Mouse (Mus musculus) urinary bladder, postnatal 4 days (tissue): ENCODE measurements around the gene Evi5.
A peak's percentile ranks its signal among the peaks of the same experiment; 100 is the strongest.
"Not testable (repeated sequence)": the region's sequence is repeated elsewhere in the genome, so short reads cannot be mapped to it uniquely, and the experiment has no call there.

Experiments
- DNase-seq, 2 experiments: peaks; one replicate each; pipeline ENCODE4 v3.0.0; 2021 to 2022; ENCODE audit warnings: low spot score in 2 of 2

The Evi5 gene

GRCm38 (mm10) chr5:107874561-107875260, at the start of gene Evi5:
TSS of gene Evi5 (minus strand) at chr5:107875107.
- no peak for DNase-seq

GRCm38 (mm10) chr5:107924564-107924963, 49.7 kb upstream of the Evi5 start:
- DNase-seq, result no peak

GRCm38 (mm10) chr5:107922836-107923235, 47.9 kb upstream of the Evi5 start:
- no peak for DNase-seq

GRCm38 (mm10) chr5:107921400-107922252, 46.7 kb upstream of the Evi5 start:
- no peak for DNase-seq

- no peak for DNase-seq
Observed at GRCm38 (mm10) chr5:107915280-107915679, 40.4 kb upstream of the Evi5 start.

- no peak for DNase-seq
Observed at GRCm38 (mm10) chr5:107911012-107911411, 36.1 kb upstream of the Evi5 start.

GRCm38 (mm10) chr5:107910084-107910616, 35.2 kb upstream of the Evi5 start:
- DNase-seq, result no peak

GRCm38 (mm10) chr5:107909668-107910067, 34.8 kb upstream of the Evi5 start:
- no peak for DNase-seq

- DNase-seq, result no peak
Observed at GRCm38 (mm10) chr5:107908514-107909110, 33.7 kb upstream of the Evi5 start.

GRCm38 (mm10) chr5:107904325-107904724, 29.4 kb upstream of the Evi5 start:
- DNase-seq, result no peak

- DNase-seq, result no peak
Observed at GRCm38 (mm10) chr5:107901014-107901615, 26.2 kb upstream of the Evi5 start.

GRCm38 (mm10) chr5:107900206-107901013, 25.5 kb upstream of the Evi5 start, which contains the start of gene Rpl5:
TSS of gene Rpl5 (plus strand) at chr5:107900502.
- DNase-seq, result peak; percentile 91 to 95

- no peak for DNase-seq
Observed at GRCm38 (mm10) chr5:107896265-107896664, 21.4 kb upstream of the Evi5 start.

GRCm38 (mm10) chr5:107894676-107895075, 19.8 kb upstream of the Evi5 start:
- no peak for DNase-seq

- DNase-seq, result not testable (repeated sequence)
Observed at GRCm38 (mm10) chr5:107891515-107891914, 16.6 kb upstream of the Evi5 start.

GRCm38 (mm10) chr5:107889994-107890888, 15.3 kb upstream of the Evi5 start:
- DNase-seq, result no peak

GRCm38 (mm10) chr5:107880710-107881109, 5.8 kb upstream of the Evi5 start:
- no peak for DNase-seq

- DNase-seq, result no peak
Observed at GRCm38 (mm10) chr5:107877053-107877452, 2.1 kb upstream of the Evi5 start.

GRCm38 (mm10) chr5:107875261-107875611, 329 bp upstream of the Evi5 start:
- no peak for DNase-seq

GRCm38 (mm10) chr5:107873886-107874302, 1.0 kb downstream of the Evi5 start:
- DNase-seq, result no peak
